Mouse (Mus musculus) hindbrain, embryonic 10.5 days (tissue): ENCODE measurements around the gene Rgs14. TPM values are rescaled to one million over a fixed set of nuclear protein-coding genes. Genes with fewer than 3 reads are reported as not detected.
A peak's percentile ranks its signal among the peaks of the same experiment; 100 is the strongest.

Experiments used
- DNase-seq: peaks from one replicate; pipeline ENCODE4 v3.0.0-alpha.2; 2017; ENCODE audit warnings: low spot score
- H3K27ac ChIP-seq: fragments of 300-500 bp; sonication (generic); 2 replicates; pipeline ENCODE4 v1.5.1; 2016; ENCODE audit warnings: mild to moderate bottlenecking, moderate library complexity
- H3K27me3 ChIP-seq: fragments of 300-500 bp; sonication (generic); 2 replicates; pipeline ENCODE4 v1.6.1; 2016; ENCODE audit warnings: mild to moderate bottlenecking; ENCODE audit not compliant: poor library complexity, insufficient read depth, severe bottlenecking
- H3K36me3 ChIP-seq: fragments of 300-500 bp; sonication (generic); 2 replicates; pipeline ENCODE4 v1.6.1; 2016; ENCODE audit warnings: mild to moderate bottlenecking, moderate library complexity
- H3K4me1 ChIP-seq: fragments of 300-500 bp; sonication (generic); replicated peaks from 2 replicates; pipeline ENCODE4 v1.6.1; 2016; ENCODE audit warnings: mild to moderate bottlenecking
- H3K4me3 ChIP-seq: fragments of 300-500 bp; sonication (generic); 2 replicates; pipeline ENCODE4 v1.5.1; 2016; ENCODE audit warnings: mild to moderate bottlenecking, moderate library complexity
- H3K9me3 ChIP-seq: fragments of 300-500 bp; sonication (generic); 2 replicates; pipeline ENCODE4 v1.6.1; 2016; ENCODE audit warnings: mild to moderate bottlenecking, moderate library complexity
- WGBS: fragments of 180-500 bp; shearing (Covaris S2); methylation state at CpG from one replicate; pipeline ENCODE4 v1.1.7; 2016; 5-methylcytosine and 5-hydroxymethylcytosine counted together
- polyA plus RNA-seq: library from polyadenylated mRNA; unstranded; fragments of >200 nt; fragmentation: Nextera tagmentation; extraction: Ambion mirVana; gene quantifications from 2 replicates; pipeline ENCODE4 v1.2.1, GENCODE M21; 2016

The Rgs14 gene
- polyA plus RNA-seq, 1 experiment from 2014 or later = 0.68 TPM

GRCm38 (mm10) chr13:55368401-55368800 lies 1.1 kb upstream of the Rgs14 start:
- Histone ChIP-seq H3K36me3 (no peaks in the 10 kb centered on the region), H3K4me1 (peaks cover 13% of the 10 kb centered on the region), H3K27ac (no peak overlapping the region), H3K27me3 (peaks cover 21% of the 10 kb centered on the region), H3K9me3 (no peaks in the 10 kb centered on the region), H3K4me3 (no peak overlapping the region)
- DNase-seq = no peak
- 77% methylated on average over 7 of the region's 7 CpGs for WGBS

GRCm38 (mm10) chr13:55370234-55370633 lies 702 bp downstream of the Rgs14 start:
- H3K27me3 ChIP-seq = peaks cover 30% of the 10 kb centered on the region
- WGBS = 69% methylated on average over 3 of the region's 3 CpGs
- no peak for DNase-seq

GRCm38 (mm10) chr13:55371007-55371681 lies 1.6 kb downstream of the Rgs14 start:
- no peaks in the 10 kb centered on the region for H3K36me3 ChIP-seq
- peak overlapping the region; percentile 40; the same call in 1 of the 2 replicates for H3K27ac ChIP-seq
- DNase-seq = no peak
- H3K27me3 ChIP-seq = peaks cover 34% of the 10 kb centered on the region
- WGBS = 68% methylated on average over 8 of the region's 8 CpGs
- no peaks in the 10 kb centered on the region for H3K9me3 ChIP-seq
- no peak overlapping the region for H3K4me3 ChIP-seq
- peaks cover 13% of the 10 kb centered on the region for H3K4me1 ChIP-seq

More at GRCm38 (mm10) chr13:55370234-55370633, 702 bp downstream of the Rgs14 start:
- Histone ChIP-seq H3K4me3 (no peak overlapping the region), H3K36me3 (no peaks in the 10 kb centered on the region), H3K27ac (no peak overlapping the region), H3K9me3 (no peaks in the 10 kb centered on the region), H3K4me1 (peaks cover 13% of the 10 kb centered on the region)

GRCm38 (mm10) chr13:55371740-55372139 lies 2.2 kb downstream of the Rgs14 start:
- WGBS = 57% methylated on average over 5 of the region's 5 CpGs
- Histone ChIP-seq H3K9me3 (no peaks in the 10 kb centered on the region), H3K4me3 (no peak overlapping the region), H3K27me3 (peaks cover 39% of the 10 kb centered on the region), H3K4me1 (peaks cover 13% of the 10 kb centered on the region), H3K27ac (no peak overlapping the region), H3K36me3 (no peaks in the 10 kb centered on the region)
- no peak for DNase-seq

GRCm38 (mm10) chr13:55374206-55374924 lies 4.8 kb downstream of the Rgs14 start:
- no peak for DNase-seq
- H3K4me1 ChIP-seq = peaks cover 22% of the 10 kb centered on the region
- H3K27ac ChIP-seq = no peak overlapping the region
- WGBS = 66% methylated on average over 6 of the region's 6 CpGs
- H3K36me3 ChIP-seq = no peaks in the 10 kb centered on the region
- H3K9me3 ChIP-seq = no peaks in the 10 kb centered on the region
- H3K27me3 ChIP-seq = peaks cover 55% of the 10 kb centered on the region
- no peak overlapping the region for H3K4me3 ChIP-seq

GRCm38 (mm10) chr13:55375877-55376276 lies 6.3 kb downstream of the Rgs14 start:
- peaks cover 68% of the 10 kb centered on the region for H3K27me3 ChIP-seq
- H3K36me3 ChIP-seq = no peaks in the 10 kb centered on the region
- 76% methylated on average over 2 of the region's 2 CpGs for WGBS
- H3K4me1 ChIP-seq = peaks cover 22% of the 10 kb centered on the region
- no peaks in the 10 kb centered on the region for H3K9me3 ChIP-seq
- H3K4me3 ChIP-seq = no peak overlapping the region
- H3K27ac ChIP-seq = no peak overlapping the region
- DNase-seq = no peak

- Histone ChIP-seq H3K9me3 (no peaks in the 10 kb centered on the region), H3K27me3 (peaks cover 81% of the 10 kb centered on the region), H3K4me1 (peaks cover 12% of the 10 kb centered on the region), H3K27ac (no peak overlapping the region), H3K36me3 (no peaks in the 10 kb centered on the region), H3K4me3 (peak overlapping the region; percentile 33)
- WGBS = 5% methylated on average over 32 of the region's 32 CpGs
- peak; percentile 21 for DNase-seq
Observed at GRCm38 (mm10) chr13:55378907-55379580, 9.5 kb downstream of the Rgs14 start.

- Histone ChIP-seq H3K36me3 (no peaks in the 10 kb centered on the region), H3K4me3 (no peak overlapping the region), H3K4me1 (peaks cover 12% of the 10 kb centered on the region), H3K9me3 (no peaks in the 10 kb centered on the region), H3K27ac (no peak overlapping the region), H3K27me3 (peaks cover 72% of the 10 kb centered on the region)
- 86% methylated on average over 4 of the region's 4 CpGs for WGBS
- no peak for DNase-seq
Observed at GRCm38 (mm10) chr13:55381790-55382189, 12.3 kb downstream of the Rgs14 start.

- no peaks in the 10 kb centered on the region for H3K36me3 ChIP-seq
- WGBS = 88% methylated on average over 3 of the region's 3 CpGs
- no peak overlapping the region for H3K4me3 ChIP-seq
- no peak for DNase-seq
- no peak overlapping the region for H3K27ac ChIP-seq
- H3K4me1 ChIP-seq = no peaks in the 10 kb centered on the region
- H3K9me3 ChIP-seq = no peaks in the 10 kb centered on the region
- H3K27me3 ChIP-seq = no peaks in the 10 kb centered on the region
Observed at GRCm38 (mm10) chr13:55390644-55391043, 21.1 kb downstream of the Rgs14 start.

GRCm38 (mm10) chr13:55391626-55392029 lies 22.1 kb downstream of the Rgs14 start:
- H3K4me3 ChIP-seq = no peak overlapping the region
- H3K4me1 ChIP-seq = no peaks in the 10 kb centered on the region
- no peak for DNase-seq
- 74% methylated on average over 1 of the region's 1 CpGs for WGBS
- no peak overlapping the region for H3K27ac ChIP-seq
- no peaks in the 10 kb centered on the region for H3K9me3 ChIP-seq
- H3K27me3 ChIP-seq = no peaks in the 10 kb centered on the region
- no peaks in the 10 kb centered on the region for H3K36me3 ChIP-seq

- H3K4me1 ChIP-seq = no peaks in the 10 kb centered on the region
- no peak for DNase-seq
- no peak overlapping the region for H3K27ac ChIP-seq
- no peaks in the 10 kb centered on the region for H3K27me3 ChIP-seq
- no peaks in the 10 kb centered on the region for H3K9me3 ChIP-seq
- WGBS = 70% methylated on average over 4 of the region's 4 CpGs
- no peak overlapping the region for H3K4me3 ChIP-seq
- no peaks in the 10 kb centered on the region for H3K36me3 ChIP-seq
Observed at GRCm38 (mm10) chr13:55392933-55393332, 23.4 kb downstream of the Rgs14 start.

GRCm38 (mm10) chr13:55398088-55398487 lies 28.6 kb downstream of the Rgs14 start, which contains the start of gene Slc34a1:
Gene Slc34a1 (plus strand): TSS chr13:55398187.
- Histone ChIP-seq H3K4me1 (peaks cover 5% of the 10 kb centered on the region; the same call in 1 of the 2 replicates), H3K27ac (no peak within 1 kb of the TSS), H3K36me3 (no peaks in the 10 kb centered on the region), H3K4me3 (no peak within 1 kb of the TSS), H3K9me3 (no peaks in the 10 kb centered on the region), H3K27me3 (peaks cover 20% of the 10 kb centered on the region)
- no peak for DNase-seq
- 89% methylated on average over 1 of the region's 1 CpGs for WGBS
